Mouse (Mus musculus) thymus, adult 2 months (tissue): ENCODE measurements around the gene Mcm9.

Source experiments
- CTCF ChIP-seq: fragments of 200-500 bp; IDR thresholded peaks from 2 replicates; pipeline ENCODE4 v1.5.1; 2012; ENCODE audit warnings: mild to moderate bottlenecking, control low read depth, low read length, moderate library complexity, borderline replicate concordance; ENCODE audit not compliant: control insufficient read depth, poor library complexity, insufficient read depth; ENCODE audit errors: extremely low read depth
- POLR2A ChIP-seq: fragments of 200-500 bp; IDR thresholded peaks from 2 replicates; pipeline ENCODE4 v1.6.1; 2012; ENCODE audit warnings: mild to moderate bottlenecking, low read length, control low read depth, moderate library complexity; ENCODE audit not compliant: control insufficient read depth, poor library complexity, insufficient read depth; ENCODE audit errors: extremely low read depth

- no peak for TF ChIP-seq POLR2A
- no peak for TF ChIP-seq CTCF
Measured at GRCm38 (mm10) chr10:53505069-53505468, 125.2 kb downstream of the Mcm9 start.
